Mouse (Mus musculus): ENCODE results near the gene Zfp169. TPM values are rescaled to one million over a fixed set of nuclear protein-coding genes. Genes with fewer than 3 reads are reported as not detected.

Gene Zfp169
- polyA plus RNA-seq, 1 experiment from 2014 or later: 4.9 TPM

GRCm38 (mm10) chr13:48498676-48499075 lies 14.6 kb downstream of the Zfp169 start:
- no peaks in the 10 kb centered on the region for H3K27me3 ChIP-seq (replicated peaks; ENCODE audit: low read depth, poor library complexity, severe bottlenecking)
- H3K9me3 ChIP-seq: peaks cover 14% of the 10 kb centered on the region; the same call in 1 of the 2 replicates
- WGBS: 77% methylated on average over 4 of the region's 4 CpGs
- H3K4me1 ChIP-seq: peaks cover 7% of the 10 kb centered on the region
- no peak for DNase-seq (ENCODE audit: low spot score)
- peaks cover 48% of the 10 kb centered on the region for H3K36me3 ChIP-seq (replicated peaks)
- no peak overlapping the region for H3K27ac ChIP-seq (replicated peaks)
- no peak overlapping the region for H3K4me3 ChIP-seq

GRCm38 (mm10) chr13:48497693-48498221 lies 15.5 kb downstream of the Zfp169 start:
- peak overlapping the region; percentile 50 for H3K4me3 ChIP-seq
- H3K4me1 ChIP-seq: peaks cover 7% of the 10 kb centered on the region
- DNase-seq (ENCODE audit: low spot score): peak; percentile 79
- peaks cover 48% of the 10 kb centered on the region for H3K36me3 ChIP-seq (replicated peaks)
- WGBS: 12% methylated on average over 15 of the region's 15 CpGs
- H3K27ac ChIP-seq (replicated peaks): no peak overlapping the region
- H3K9me3 ChIP-seq: peaks cover 14% of the 10 kb centered on the region; the same call in 1 of the 2 replicates
- no peaks in the 10 kb centered on the region for H3K27me3 ChIP-seq (replicated peaks; ENCODE audit: low read depth, poor library complexity, severe bottlenecking)

DNA sequence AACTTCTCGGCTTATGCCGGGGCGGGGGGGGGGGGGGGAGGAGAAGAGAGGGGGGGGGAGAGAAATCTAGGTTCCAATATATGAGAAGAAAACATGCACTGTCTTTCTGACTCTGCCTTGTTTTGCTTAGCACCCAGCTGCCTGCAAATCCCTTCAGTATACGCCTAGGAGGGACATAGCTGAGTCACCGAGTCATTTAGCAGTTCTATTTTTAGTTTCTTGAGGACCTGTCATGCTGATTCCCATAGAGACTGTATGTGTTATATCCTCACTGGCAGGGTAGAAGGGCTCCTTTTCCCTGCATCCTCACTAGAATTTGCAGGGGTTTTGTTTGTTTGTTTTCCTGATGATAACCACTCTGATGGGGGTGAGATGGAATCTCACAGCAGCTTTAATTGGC lies 20.1 kb downstream of the Zfp169 start:
- H3K4me3 ChIP-seq: no peak overlapping the region
- peaks cover 14% of the 10 kb centered on the region; the same call in 1 of the 2 replicates for H3K9me3 ChIP-seq
- no peak overlapping the region for H3K27ac ChIP-seq (replicated peaks)
- peaks cover 7% of the 10 kb centered on the region for H3K4me1 ChIP-seq
- no peak for DNase-seq (ENCODE audit: low spot score)
- no peaks in the 10 kb centered on the region for H3K27me3 ChIP-seq (replicated peaks; ENCODE audit: low read depth, poor library complexity, severe bottlenecking)
- H3K36me3 ChIP-seq (replicated peaks): peaks cover 78% of the 10 kb centered on the region
- 69% methylated on average over 5 of the region's 5 CpGs for WGBS

DNA sequence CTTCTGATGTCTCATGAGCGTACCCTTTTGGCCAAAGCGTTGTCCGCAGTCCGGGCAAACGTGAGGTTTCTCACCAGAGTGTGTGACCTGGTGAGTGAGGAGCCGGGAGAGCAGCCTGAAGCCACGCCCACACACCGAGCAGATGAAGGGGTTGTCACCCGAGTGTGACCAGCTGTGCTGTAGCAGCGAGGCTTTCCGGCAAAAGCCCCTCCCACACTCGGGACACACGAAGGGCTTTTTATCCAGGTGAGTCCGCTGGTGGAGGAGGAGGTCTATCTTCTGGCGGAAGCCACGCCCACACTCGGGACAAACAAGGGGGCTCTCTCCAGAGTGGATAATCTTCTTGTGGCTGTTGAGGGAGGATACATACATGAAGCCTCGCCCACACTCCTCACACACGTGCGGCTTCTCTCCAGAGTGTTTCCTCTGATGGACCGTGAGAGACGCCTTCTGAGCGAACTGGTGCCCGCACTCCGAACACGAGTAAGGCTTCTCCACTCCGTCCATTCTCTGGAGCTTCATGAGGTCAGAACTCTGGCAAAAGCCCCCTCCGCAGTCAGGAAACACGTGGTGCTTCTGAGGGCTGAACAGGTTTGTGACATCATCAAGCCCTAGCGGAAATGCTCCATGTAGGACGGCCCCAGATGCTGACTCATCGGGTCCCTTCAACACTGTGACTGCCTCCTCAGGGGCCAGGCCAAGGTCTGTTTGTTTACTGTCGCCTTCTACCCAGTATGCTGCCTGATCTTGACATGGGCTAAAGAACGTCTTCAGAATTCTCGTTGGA lies 22.7 kb downstream of the Zfp169 start:
- Histone ChIP-seq H3K36me3 (replicated peaks) (peaks cover 88% of the 10 kb centered on the region), H3K27ac (replicated peaks) (no peak overlapping the region), H3K4me3 (no peak overlapping the region), H3K9me3 (peaks cover 12% of the 10 kb centered on the region; the same call in 1 of the 2 replicates), H3K27me3 (replicated peaks; ENCODE audit: low read depth, poor library complexity, severe bottlenecking) (no peaks in the 10 kb centered on the region), H3K4me1 (no peaks in the 10 kb centered on the region)
- no peak for DNase-seq (ENCODE audit: low spot score)
- 90% methylated on average over 35 of the region's 35 CpGs for WGBS

- Histone ChIP-seq H3K9me3 (no peaks in the 10 kb centered on the region), H3K4me1 (no peaks in the 10 kb centered on the region), H3K4me3 (no peak overlapping the region), H3K36me3 (replicated peaks) (peaks cover 40% of the 10 kb centered on the region), H3K27me3 (replicated peaks; ENCODE audit: low read depth, poor library complexity, severe bottlenecking) (no peaks in the 10 kb centered on the region), H3K27ac (replicated peaks) (no peak overlapping the region)
- 94% methylated on average over 4 of the region's 4 CpGs for WGBS
- DNase-seq (ENCODE audit: low spot score): no peak
Measured at GRCm38 (mm10) chr13:48483606-48484005, 29.6 kb downstream of the Zfp169 start.

GRCm38 (mm10) chr13:48468656-48469180 lies 44.5 kb downstream of the Zfp169 start:
- Histone ChIP-seq H3K9me3 (no peaks in the 10 kb centered on the region), H3K27ac (replicated peaks) (no peak overlapping the region), H3K4me1 (peaks cover 6% of the 10 kb centered on the region; the same call in 1 of the 2 replicates), H3K36me3 (replicated peaks) (no peaks in the 10 kb centered on the region), H3K4me3 (no peak overlapping the region), H3K27me3 (replicated peaks; ENCODE audit: low read depth, poor library complexity, severe bottlenecking) (0 out of 2 replicates have a peak, but pooled peaks cover 18% of the 10 kb centered on the region)
- WGBS: 70% methylated on average over 15 of the region's 15 CpGs
- no peak for DNase-seq (ENCODE audit: low spot score)

GRCm38 (mm10) chr13:48466186-48466585 lies 47.1 kb downstream of the Zfp169 start:
- H3K36me3 ChIP-seq (replicated peaks): no peaks in the 10 kb centered on the region
- H3K27ac ChIP-seq (replicated peaks): no peak overlapping the region
- H3K27me3 ChIP-seq (replicated peaks; ENCODE audit: low read depth, poor library complexity, severe bottlenecking): 0 out of 2 replicates have a peak, but pooled peaks cover 18% of the 10 kb centered on the region
- H3K4me1 ChIP-seq: 0 out of 2 replicates have a peak, but pooled peaks cover 4% of the 10 kb centered on the region
- no peak for DNase-seq (ENCODE audit: low spot score)
- no peak overlapping the region for H3K4me3 ChIP-seq
- no peaks in the 10 kb centered on the region for H3K9me3 ChIP-seq
- 73% methylated on average over 10 of the region's 10 CpGs for WGBS

DNA sequence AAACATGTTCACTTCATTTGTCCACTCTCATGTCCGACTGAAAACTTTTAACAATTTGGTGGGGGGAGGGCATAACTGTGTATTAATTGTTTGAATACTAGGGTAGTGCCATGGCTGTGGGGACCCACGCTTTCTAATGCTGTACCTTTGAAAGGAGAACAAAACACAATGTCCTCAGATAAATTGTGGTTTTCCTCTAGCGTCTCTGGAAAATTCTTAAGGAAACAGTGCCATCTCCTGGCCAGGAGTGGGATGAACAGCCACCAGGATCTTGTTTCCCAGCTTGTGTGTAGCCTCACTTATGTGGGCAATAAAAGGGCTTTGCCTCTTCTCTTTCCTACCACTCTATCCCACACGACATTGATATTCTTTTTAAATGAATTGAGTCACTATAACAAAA lies 49.1 kb downstream of the Zfp169 start:
- Histone ChIP-seq H3K27me3 (replicated peaks; ENCODE audit: low read depth, poor library complexity, severe bottlenecking) (0 out of 2 replicates have a peak, but pooled peaks cover 18% of the 10 kb centered on the region), H3K4me1 (0 out of 2 replicates have a peak, but pooled peaks cover 4% of the 10 kb centered on the region), H3K4me3 (no peak overlapping the region), H3K27ac (replicated peaks) (no peak overlapping the region), H3K9me3 (no peaks in the 10 kb centered on the region), H3K36me3 (replicated peaks) (no peaks in the 10 kb centered on the region)
- peak; percentile 79 for DNase-seq (ENCODE audit: low spot score)
- WGBS: 20% methylated on average over 4 of the region's 4 CpGs

DNA sequence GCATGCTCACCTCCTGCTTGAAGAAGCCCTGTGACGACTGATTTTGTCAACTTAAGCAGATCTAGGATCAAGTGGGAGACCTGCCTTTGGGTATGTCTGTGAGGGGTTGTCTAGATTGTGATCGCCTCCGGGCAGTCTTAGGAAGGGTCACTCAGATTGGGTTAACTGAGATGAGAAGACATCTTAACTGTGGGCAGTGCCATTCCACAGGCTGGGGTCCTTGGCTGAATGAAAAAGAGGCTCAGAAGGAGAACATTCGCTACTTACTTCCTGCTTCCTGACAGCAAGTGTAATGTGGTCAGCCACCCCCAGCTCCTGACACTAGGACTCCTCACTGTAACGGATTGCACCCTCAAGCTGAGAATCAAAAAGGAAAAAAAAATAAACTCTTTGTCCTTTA lies 54.0 kb downstream of the Zfp169 start:
- no peak for DNase-seq (ENCODE audit: low spot score)
- WGBS: 87% methylated on average over 5 of the region's 5 CpGs
- Histone ChIP-seq H3K36me3 (replicated peaks) (no peaks in the 10 kb centered on the region), H3K27ac (replicated peaks) (no peak overlapping the region), H3K4me3 (no peak overlapping the region), H3K27me3 (replicated peaks; ENCODE audit: low read depth, poor library complexity, severe bottlenecking) (no peaks in the 10 kb centered on the region), H3K9me3 (no peaks in the 10 kb centered on the region), H3K4me1 (no peaks in the 10 kb centered on the region)

DNA sequence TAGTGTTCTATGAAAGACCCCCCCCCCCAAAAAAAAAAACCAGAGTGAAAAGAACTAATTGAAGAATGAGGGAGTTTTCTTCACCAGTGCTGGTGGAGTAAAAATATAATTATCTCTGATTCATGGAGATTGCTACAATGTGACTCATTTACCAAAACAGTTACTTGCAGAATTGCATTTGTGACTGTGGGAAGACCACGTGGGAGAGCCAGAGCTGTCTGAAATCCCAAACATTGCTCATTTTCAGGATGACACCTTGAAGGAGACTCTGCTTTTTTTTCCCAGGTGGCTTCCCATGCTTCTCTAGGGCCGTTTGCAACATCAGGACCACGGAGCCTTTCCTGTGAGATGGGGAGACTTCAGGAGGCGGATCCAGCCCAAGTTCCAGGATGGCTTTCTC lies 65.1 kb downstream of the Zfp169 start:
- Histone ChIP-seq H3K27ac (replicated peaks) (no peak overlapping the region), H3K9me3 (no peaks in the 10 kb centered on the region), H3K4me1 (0 out of 2 replicates have a peak, but pooled peaks cover 4% of the 10 kb centered on the region), H3K36me3 (replicated peaks) (no peaks in the 10 kb centered on the region), H3K27me3 (replicated peaks; ENCODE audit: low read depth, poor library complexity, severe bottlenecking) (peaks cover 12% of the 10 kb centered on the region), H3K4me3 (no peak overlapping the region)
- 62% methylated on average over 4 of the region's 4 CpGs for WGBS
- no peak for DNase-seq (ENCODE audit: low spot score)

DNA sequence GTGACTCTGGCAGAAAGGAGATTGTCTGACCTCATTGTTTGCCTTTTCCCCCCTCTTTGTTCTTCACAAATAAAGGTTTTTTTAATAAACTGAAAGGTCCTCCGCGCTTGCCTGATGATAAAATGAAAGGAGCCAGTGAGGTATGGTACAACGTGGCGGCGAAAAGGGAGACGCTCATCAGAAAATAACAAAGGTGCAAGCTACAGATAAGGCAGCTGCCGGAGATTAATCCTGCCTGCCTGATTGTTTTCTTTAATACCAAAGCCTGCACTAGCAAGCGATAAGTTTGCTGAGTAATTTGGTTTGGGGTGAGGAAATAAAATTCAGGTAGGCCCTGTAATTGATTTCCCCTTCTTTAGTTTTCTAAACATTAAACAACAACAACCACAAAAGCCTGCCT lies 69.3 kb downstream of the Zfp169 start:
- H3K9me3 ChIP-seq: no peaks in the 10 kb centered on the region

DNA sequence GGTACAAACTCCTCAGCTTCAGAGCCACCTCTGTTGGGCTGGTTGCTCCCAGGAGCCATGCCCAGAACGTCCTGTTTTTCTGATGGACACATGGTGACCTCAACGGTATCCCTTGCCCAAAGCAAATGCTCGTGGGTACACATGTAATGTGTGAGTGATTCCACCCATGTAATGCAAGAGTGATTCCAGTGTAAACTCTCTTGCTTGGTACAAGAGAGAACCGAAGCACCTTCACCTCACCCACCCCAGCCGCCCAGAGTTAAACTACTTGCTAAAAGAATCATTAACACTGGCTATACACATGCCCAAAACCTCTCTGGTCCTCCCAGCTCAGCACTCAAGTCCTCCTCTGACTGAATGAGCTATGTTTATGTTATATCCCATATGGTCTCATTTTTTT lies 74.9 kb downstream of the Zfp169 start:
- Histone ChIP-seq H3K4me1 (peaks cover 24% of the 10 kb centered on the region), H3K4me3 (no peak overlapping the region), H3K27ac (replicated peaks) (no peak overlapping the region), H3K27me3 (replicated peaks; ENCODE audit: low read depth, poor library complexity, severe bottlenecking) (no peaks in the 10 kb centered on the region), H3K9me3 (no peaks in the 10 kb centered on the region), H3K36me3 (replicated peaks) (no peaks in the 10 kb centered on the region)
- DNase-seq (ENCODE audit: low spot score): no peak
- 83% methylated on average over 5 of the region's 5 CpGs for WGBS

More for the DNA sequence above, 69.3 kb downstream of the Zfp169 start:
- H3K27ac ChIP-seq (replicated peaks): no peak overlapping the region
- DNase-seq (ENCODE audit: low spot score): no peak
- H3K36me3 ChIP-seq (replicated peaks): no peaks in the 10 kb centered on the region
- no peak overlapping the region for H3K4me3 ChIP-seq
- WGBS: 65% methylated on average over 8 of the region's 8 CpGs
- peaks cover 12% of the 10 kb centered on the region for H3K27me3 ChIP-seq (replicated peaks; ENCODE audit: low read depth, poor library complexity, severe bottlenecking)
- peaks cover 19% of the 10 kb centered on the region for H3K4me1 ChIP-seq
